Mouse (Mus musculus) heart, adult 11 months (tissue): ENCODE measurements around the gene Loxl3.

Experiments
- DNase-seq: peaks from one replicate; pipeline ENCODE4 v3.0.0; 2022

Gene Loxl3

DNA sequence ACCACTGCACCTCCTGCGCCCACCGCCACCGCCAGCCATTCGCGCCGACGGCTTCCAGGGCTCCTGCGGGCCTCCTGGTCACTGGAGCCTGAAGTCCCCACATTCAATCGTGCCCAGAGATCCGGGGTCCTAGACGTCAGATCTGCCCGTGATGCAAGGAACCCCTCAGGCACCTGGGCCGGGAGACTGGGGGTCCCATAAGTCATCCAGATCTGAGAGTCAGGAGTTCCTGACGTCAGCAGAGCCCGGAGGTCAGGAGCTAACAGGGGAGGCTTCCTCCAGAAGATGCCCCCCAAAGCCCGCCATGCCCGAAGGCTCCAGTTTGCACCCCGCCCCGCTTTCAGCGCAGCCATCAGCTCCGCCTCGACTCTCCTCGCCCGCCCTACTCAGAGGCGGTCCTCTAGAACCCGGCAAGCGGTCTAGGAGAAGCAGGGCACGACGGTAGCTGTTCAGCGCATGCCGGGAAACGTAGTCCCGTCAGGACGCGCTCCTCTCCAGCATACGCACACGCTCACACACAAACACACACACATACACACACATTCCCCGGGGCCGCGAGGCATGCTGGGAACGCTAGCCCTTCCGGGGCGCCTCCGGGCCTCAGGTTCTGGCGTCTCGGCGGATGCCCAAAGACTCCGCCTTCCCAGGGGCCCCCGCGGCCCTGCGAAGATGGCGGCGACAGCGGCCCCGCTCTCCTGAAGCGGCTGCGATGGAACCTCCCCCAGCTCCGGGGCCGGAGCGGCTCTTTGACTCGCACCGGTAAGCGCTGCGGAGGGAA is 20.3 kb downstream of the Loxl3 start, which contains the start of gene Aup1:
Aup1 (plus strand) TSS at position 448 of the 778 bp plus-strand sequence.
- DNase-seq = peak; percentile 100

DNA sequence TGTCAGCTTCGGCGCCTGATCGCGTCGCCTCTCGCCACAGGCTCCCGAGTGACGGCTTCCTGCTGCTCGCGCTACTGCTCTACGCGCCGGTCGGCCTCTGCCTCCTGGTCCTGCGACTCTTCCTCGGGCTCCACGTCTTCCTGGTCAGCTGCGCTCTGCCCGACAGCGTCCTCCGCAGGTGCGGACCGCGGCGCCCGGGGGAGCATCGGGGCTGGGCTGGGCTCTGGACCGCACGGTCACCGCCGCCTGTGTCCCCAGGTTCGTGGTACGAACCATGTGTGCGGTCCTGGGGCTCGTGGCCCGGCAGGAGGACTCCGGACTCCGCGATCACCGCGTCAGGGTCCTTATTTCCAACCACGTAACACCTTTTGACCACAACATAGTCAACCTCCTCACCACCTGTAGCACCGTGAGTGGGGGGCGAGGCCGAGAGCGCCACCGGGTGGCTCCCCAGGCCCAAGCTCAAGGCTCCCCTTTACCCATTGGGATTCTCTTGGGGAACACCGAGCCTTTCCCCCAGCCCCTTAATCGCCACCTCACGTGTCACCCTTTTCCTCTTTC is 21.0 kb downstream of the Loxl3 start, which contains the start of gene Htra2:
Htra2 (minus strand) TSS at position 403 of the 561 bp plus-strand sequence.
- peak; percentile 94 for DNase-seq

DNA sequence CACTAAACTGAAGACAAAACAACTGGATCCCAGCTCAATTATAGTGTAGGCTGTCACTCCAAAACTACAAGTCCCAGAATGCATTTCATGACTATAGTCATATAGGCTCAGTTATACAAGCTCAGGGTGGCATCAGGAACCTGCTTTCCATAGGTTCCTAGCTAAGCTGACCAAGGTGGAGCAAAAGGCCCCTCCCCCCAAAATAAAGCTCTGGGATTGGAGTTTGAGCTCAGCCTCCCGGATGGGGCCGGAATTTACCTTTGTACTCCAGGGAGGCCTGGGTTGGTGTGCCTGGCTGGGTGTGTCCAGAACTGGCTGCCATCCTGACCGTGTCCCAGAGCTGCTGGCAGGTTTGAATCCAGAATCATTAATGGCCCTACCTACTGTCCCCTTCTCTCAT is 23.8 kb downstream of the Loxl3 start, which contains the start of gene Dqx1:
Dqx1 (plus strand) TSS at position 55 of the 400 bp plus-strand sequence.
- DNase-seq = no peak

GRCm38 (mm10) chr6:83058725-83059124 is 24.8 kb downstream of the Loxl3 start:
- DNase-seq = no peak

- no peak for DNase-seq
These were observed 32.0 kb downstream of the Loxl3 start for GRCm38 (mm10) chr6:83065995-83066394.

GRCm38 (mm10) chr6:83066441-83066840 is 32.5 kb downstream of the Loxl3 start:
- no peak for DNase-seq

DNA sequence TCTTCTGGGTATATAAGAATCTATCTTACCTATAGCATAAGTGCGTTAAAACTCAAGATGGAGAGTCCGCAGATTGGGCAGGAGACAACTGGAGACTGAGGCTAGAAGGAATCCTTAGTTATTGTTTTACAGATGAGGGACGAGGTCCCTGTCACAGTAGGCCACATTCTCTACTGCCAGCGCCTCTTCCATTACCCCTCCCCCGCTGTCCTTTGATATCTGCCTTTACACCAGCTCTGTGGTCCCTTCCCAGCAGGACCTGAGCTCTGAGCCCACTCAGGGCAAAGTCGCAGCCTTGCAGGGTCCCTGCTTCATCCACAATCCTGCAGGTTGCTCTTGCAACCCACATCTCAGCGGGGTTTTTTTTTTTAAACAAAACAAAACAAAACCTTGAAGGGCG is 34.2 kb downstream of the Loxl3 start:
- no peak for DNase-seq

DNA sequence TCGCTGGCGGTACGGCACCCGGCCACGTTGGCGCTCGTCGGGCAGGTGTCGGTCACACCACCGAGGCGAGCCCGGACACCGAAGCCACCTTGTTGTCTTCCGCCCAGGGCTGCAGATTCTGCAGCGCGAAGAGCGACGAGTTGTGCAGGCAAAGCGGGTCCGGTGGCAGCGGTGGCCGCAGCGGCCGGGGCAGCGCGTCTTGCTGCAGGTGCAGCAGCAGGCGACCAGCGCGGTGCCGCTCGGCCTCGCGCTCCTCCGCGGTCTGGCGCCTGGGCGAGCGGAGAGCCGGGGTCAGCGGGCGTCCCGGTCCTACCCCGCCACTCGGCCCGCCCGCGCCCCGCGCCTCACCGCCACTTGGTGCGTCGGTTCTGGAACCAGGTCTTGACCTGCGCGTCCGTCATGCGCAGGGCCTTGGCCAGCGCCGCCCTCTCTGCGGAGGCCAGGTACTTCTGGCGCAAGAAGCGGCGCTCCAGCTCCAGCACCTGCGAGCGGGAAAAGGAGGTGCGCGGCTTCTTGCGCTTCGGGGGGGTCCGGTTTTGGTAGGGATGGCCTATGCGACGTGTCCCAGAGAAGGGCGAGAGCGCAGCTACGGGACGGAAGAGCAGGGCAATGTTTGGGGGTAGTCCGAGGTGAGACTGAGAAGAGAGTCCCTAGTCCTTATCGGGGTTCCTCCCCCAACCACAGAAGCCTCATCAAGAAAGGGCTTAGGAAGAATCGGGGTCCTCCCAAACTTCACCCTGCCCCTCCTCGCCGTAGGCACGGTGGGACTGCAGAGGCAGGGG is 34.9 kb downstream of the Loxl3 start:
- no peak for DNase-seq

DNA sequence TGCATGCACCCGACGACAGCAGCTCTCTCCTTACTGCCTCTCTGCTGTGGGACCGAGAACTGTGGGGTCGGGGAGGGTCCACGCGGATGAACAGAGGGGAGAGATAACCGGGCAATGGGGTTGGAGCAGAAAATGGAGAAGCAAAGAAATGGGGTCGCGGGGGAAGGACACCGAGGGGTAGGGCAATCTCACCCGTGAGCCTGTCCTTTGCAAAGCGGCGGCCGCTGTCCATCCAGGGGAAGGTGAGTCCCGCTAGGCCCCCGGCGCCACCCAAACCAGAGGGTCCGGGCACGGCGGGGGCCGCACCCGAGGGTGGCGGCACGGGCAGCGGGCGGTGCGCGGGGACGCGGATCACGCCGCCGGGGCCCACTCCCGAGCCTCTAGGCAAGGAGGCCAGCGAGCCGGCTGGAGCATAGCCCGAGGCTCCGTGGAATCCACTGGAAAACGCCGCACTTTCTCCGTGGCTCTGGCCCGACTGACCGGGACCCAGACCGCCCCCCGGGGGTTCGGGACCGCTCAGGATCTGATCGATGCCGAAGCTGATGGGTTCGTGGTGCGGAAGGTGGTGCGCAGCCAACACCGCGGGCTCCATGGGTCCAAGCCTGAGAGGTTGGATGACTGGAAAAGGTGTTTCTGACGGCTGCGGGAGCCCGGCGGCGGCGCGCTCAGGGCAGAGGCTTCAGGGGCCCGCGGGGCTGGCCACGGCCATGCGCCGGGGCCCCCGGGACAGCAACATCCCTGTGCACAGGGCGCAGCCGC is 35.7 kb downstream of the Loxl3 start:
- no peak for DNase-seq

DNA sequence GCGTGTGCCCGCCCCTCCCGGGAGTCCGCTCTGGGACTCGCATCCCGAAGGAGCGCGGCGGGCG is 36.1 kb downstream of the Loxl3 start, which contains the start of gene Tlx2:
Tlx2 (minus strand) TSS at position 47 of the 64 bp plus-strand sequence.
- DNase-seq = no peak

GRCm38 (mm10) chr6:83070311-83071219 is 36.6 kb downstream of the Loxl3 start:
- no peak for DNase-seq

DNA sequence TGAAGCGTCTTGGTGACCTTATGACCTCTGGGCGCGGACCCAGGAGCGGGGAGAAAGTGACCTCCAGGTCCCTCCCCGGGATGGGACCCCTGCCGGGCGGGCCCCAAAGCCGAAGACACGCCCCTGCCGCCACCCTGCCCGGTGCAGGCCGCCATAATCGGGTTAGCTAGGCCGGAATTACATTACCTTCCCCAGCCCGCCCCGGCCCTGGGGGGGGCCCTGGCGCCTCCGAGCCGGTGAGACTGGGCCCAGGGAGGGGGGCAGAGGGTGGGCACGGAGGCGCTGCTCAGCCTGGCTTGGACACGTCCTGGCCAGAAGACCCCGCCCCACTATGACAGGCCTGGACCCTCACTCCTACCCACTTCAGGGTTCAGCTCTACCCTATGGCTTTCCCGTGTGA is 37.2 kb downstream of the Loxl3 start:
- DNase-seq = no peak

DNA sequence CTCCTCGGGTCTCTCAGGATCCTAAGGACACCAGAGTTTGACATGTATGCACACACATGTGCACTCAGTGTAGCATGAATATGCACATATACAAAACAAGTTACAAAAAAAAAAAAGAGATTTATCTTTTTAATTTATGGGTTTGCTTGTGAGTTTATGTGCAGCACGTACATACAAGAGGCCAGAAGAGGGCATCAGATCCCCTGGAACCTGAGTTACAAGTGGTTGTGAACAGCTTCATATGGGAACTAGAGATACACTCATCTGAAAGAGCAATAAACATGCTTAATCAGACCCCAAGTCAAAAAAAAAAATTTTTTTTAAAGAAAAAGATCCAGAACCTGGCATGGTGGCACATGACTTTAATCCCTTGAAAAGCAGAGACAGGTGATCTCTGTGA is 41.0 kb downstream of the Loxl3 start:
- DNase-seq = no peak

DNA sequence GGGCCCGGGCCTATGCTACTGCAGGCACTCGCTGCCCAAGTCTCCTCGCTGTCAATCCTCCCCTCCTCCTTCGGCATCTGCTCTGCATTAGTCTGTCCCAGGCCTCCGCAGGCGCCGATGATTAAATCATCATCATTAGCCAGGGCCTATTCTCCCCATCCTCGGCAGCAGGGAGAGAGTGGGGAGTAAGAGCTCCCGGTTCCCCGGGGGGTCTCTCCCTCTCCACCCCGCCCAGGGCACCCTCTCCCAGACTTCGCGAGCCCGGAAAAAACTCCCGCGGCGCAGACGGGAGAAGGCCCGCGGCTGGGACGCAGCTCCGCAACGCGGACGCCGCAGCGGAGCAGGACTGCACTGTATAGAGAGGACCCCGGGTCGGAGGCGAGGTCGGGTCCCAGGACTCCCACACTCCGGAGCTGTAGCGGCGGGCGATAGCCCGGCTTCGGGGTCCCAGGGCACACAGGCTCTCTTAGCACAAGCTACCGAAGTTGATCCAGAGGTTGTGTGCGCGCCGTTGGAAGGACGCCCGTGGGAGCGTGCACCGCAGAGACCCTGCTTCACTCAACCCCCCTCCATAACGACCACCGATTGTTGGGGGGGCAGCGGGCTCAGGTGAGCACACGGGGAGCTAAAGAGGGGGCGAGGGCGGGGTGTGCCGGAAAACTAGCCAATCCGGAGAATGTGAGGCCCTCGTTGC is 43.8 kb downstream of the Loxl3 start, which contains the start of gene Pcgf1:
Pcgf1 (plus strand) TSS at position 240 of the 694 bp plus-strand sequence.
- no peak for DNase-seq

GRCm38 (mm10) chr6:83078324-83078858 is 44.4 kb downstream of the Loxl3 start:
- peak; percentile 100 for DNase-seq

GRCm38 (mm10) chr6:83080210-83080609 is 46.2 kb downstream of the Loxl3 start:
- no peak for DNase-seq

DNA sequence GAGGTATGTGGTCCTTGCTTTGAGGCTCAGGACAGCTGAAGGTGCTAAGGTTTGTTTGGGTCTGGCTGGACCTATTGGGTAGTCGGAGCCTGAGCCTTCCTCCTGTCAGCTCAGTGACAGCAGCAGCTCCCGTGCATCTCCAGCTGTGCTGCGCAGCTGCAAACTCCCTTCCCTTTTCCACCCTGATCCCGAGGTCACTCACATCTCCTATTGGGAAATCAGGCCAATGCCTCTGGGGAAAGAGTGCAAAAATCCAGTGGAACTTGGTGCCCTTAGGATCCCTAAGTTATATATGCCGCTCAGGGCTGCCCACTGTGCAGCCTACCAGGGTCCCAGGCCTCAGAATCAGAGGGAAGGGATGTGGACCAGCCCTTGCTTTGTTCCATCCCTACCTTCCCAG is 49.5 kb downstream of the Loxl3 start:
- no peak for DNase-seq

GRCm38 (mm10) chr6:83084477-83084876 is 50.5 kb downstream of the Loxl3 start:
- DNase-seq = no peak

DNA sequence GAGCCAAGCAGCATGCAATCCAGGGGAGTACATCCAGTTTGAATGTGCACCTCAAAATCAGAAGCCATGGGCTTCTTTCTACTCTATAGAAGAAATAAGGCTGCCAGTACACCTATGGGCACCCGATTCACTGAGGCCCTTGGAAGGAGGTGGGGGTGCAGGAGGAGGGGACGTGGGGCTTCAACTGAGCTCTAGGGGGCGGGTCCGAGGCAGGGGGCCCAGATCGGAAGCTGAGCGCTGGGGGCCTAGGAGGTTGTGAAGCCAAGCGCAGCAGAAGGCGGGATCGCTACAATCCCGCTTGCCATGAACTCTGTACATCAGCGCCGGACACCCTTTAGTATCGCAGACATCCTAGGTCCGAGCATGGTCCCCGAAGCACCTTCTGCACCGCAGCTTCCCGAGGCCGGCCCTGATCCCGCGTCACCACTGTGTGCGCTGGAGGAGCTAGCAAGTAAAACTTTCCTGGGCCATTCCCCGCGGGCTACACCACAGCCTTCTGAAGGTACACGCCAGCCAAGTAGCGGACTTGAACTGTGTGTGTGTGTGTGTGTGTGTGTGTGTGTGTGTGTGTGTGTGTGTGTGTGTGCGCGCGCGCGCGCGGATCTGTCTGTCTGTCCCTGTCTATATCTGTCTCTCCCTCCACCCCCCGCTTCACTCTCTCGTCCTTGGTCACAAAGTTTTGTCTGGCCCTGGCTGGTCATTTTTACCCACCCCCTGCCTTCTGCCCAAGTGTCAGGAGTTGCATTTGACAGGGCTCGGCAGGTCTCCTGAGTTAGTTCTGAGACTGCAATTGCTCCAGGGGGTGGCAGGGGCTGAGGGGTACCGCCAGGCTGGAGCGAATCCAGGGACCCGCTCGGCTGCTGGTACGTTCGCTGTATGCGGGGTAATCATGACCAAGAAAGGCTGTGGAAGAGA is 52.4 kb downstream of the Loxl3 start, which contains the start of gene Lbx2:
Lbx2 (plus strand) TSS at position 247 of the 915 bp plus-strand sequence.
- DNase-seq = no peak
